In genomic region chr14:56571310-56572093, GRCm38 (mm10) we compare ENCODE assay signal across 8 mouse cellular contexts. TPM values are rescaled to one million over a fixed set of nuclear protein-coding genes. Genes with fewer than 3 reads are reported as not detected.
DNase-seq lines count a peak whose midpoint lies in the region; ATAC-seq lines count a peak whose summit lies in the region.

No protein-coding gene starts in this region.

- H3K27me3 ChIP-seq in forebrain, embryonic 10.5 days (ENCODE audit: poor library complexity, severe bottlenecking) = peaks cover 6% of the 10 kb centered on the region; the same call in 1 of the 2 replicates
- no peaks in the 10 kb centered on the region for H3K27me3 ChIP-seq in heart, embryonic 16.5 days (ENCODE audit: control insufficient read depth, insufficient read depth, low read length)
- no peaks in the 10 kb centered on the region for H3K27me3 ChIP-seq in liver, embryonic 15.5 days
- H3K27me3 ChIP-seq in neural tube, embryonic 12.5 days (replicated peaks) = no peaks in the 10 kb centered on the region

- peak; percentile 89 to 93 for DNase-seq in CD8-positive naive resting alpha-beta T cell, adult 2 months (ENCODE audit: low read depth in 2 of 2, low spot score in 2 of 2)
- peak; percentile 89 for DNase-seq in c-Kit-positive CD71-negative TER-119-negative erythroid progenitor cells, embryonic 14.5 days (ENCODE audit: low read depth)
- peak; percentile 97 for DNase-seq in forebrain, embryonic 10.5 days (ENCODE audit: extremely low spot score, low spot score)
- peak; percentile 97 for DNase-seq in kidney, postnatal 36 days
- peak; percentile 89 for DNase-seq in telencephalon, adult 2 months (ENCODE audit: low read depth, low spot score)

- WGBS in forebrain, embryonic 10.5 days = under 1% methylated on average over 59 of the region's 59 CpGs
- WGBS in heart, embryonic 16.5 days = under 1% methylated on average over 59 of the region's 59 CpGs
- WGBS in liver, embryonic 15.5 days (ENCODE audit: insufficient replicate concordance) = under 1% methylated on average over 59 of the region's 59 CpGs
- WGBS in neural tube, embryonic 12.5 days = under 1% methylated on average over 59 of the region's 59 CpGs

- peak overlapping the region; percentile 64 for H3K4me3 ChIP-seq in forebrain, embryonic 10.5 days
- H3K4me3 ChIP-seq in heart, embryonic 16.5 days (ENCODE audit: low read length) = peak overlapping the region; percentile 71
- H3K4me3 ChIP-seq in liver, embryonic 15.5 days (replicated peaks) = peak overlapping the region; percentile 98
- peak overlapping the region; percentile 80 for H3K4me3 ChIP-seq in neural tube, embryonic 12.5 days

- H3K4me2 ChIP-seq in heart, embryonic 16.5 days (ENCODE audit: low read depth, low read length) = peak overlapping the region; percentile 88
- peak overlapping the region; percentile 89 for H3K4me2 ChIP-seq in liver, embryonic 15.5 days
- H3K4me2 ChIP-seq in neural tube, embryonic 12.5 days (replicated peaks) = peak overlapping the region; percentile 75

- peak overlapping the region; percentile 79 for H3K9ac ChIP-seq in heart, embryonic 16.5 days (ENCODE audit: low read length)
- peak overlapping the region; percentile 90 for H3K9ac ChIP-seq in liver, embryonic 15.5 days
- H3K9ac ChIP-seq in neural tube, embryonic 12.5 days = peak overlapping the region; percentile 66

- H3K4me1 ChIP-seq in forebrain, embryonic 10.5 days = peaks cover 40% of the 10 kb centered on the region
- H3K4me1 ChIP-seq in heart, embryonic 16.5 days (ENCODE audit: control insufficient read depth, insufficient read depth, low read length) = peaks cover 13% of the 10 kb centered on the region
- peaks cover 57% of the 10 kb centered on the region for H3K4me1 ChIP-seq in liver, embryonic 15.5 days (replicated peaks)
- peaks cover 12% of the 10 kb centered on the region for H3K4me1 ChIP-seq in neural tube, embryonic 12.5 days

- peak; percentile 95 for ATAC-seq in heart, embryonic 16.5 days (replicated peaks; ENCODE audit: extremely low read depth, insufficient read depth, low FRiP score)
- peak; percentile 94 for ATAC-seq in liver, embryonic 15.5 days (ENCODE audit: insufficient read depth)
- peak; percentile 98 for ATAC-seq in neural tube, embryonic 12.5 days (ENCODE audit: low FRiP score, low read depth)

- no peaks in the 10 kb centered on the region for H3K9me3 ChIP-seq in forebrain, embryonic 10.5 days
- no peaks in the 10 kb centered on the region for H3K9me3 ChIP-seq in heart, embryonic 16.5 days (replicated peaks; ENCODE audit: control insufficient read depth, low read length)
- no peaks in the 10 kb centered on the region for H3K9me3 ChIP-seq in liver, embryonic 15.5 days (replicated peaks)
- no peaks in the 10 kb centered on the region for H3K9me3 ChIP-seq in neural tube, embryonic 12.5 days

- peaks cover 4% of the 10 kb centered on the region for H3K36me3 ChIP-seq in forebrain, embryonic 10.5 days (replicated peaks)
- no peaks in the 10 kb centered on the region for H3K36me3 ChIP-seq in heart, embryonic 16.5 days (ENCODE audit: control insufficient read depth, insufficient read depth)
- H3K36me3 ChIP-seq in liver, embryonic 15.5 days (replicated peaks) = no peaks in the 10 kb centered on the region
- no peaks in the 10 kb centered on the region for H3K36me3 ChIP-seq in neural tube, embryonic 12.5 days

- H3K27ac ChIP-seq in forebrain, embryonic 10.5 days = peak overlapping the region; percentile 88
- H3K27ac ChIP-seq in heart, embryonic 16.5 days (ENCODE audit: low read length) = peak overlapping the region; percentile 49
- H3K27ac ChIP-seq in liver, embryonic 15.5 days (replicated peaks) = peak overlapping the region; percentile 99
- H3K27ac ChIP-seq in neural tube, embryonic 12.5 days = no peak overlapping the region

RNA-seq across cellular contexts. Expression of gene Cenpj, which starts 3.7 kb away (rescaled TPM):
- 23.6 and 24.9 TPM in 2 replicates for polyA plus RNA-seq in forebrain, embryonic 10.5 days (2016; fragmentation: Nextera tagmentation; extraction: Ambion mirVana)
- 6.8 and 7.2 TPM in 2 replicates for polyA plus RNA-seq in heart, embryonic 16.5 days (2015; fragmentation: Nextera tagmentation; extraction: Ambion mirVana)
- polyA plus RNA-seq in liver, embryonic 15.5 days (2015; fragmentation: Nextera tagmentation; extraction: Ambion mirVana) = 3.3 and 4.2 TPM in 2 replicates
- polyA plus RNA-seq in neural tube, embryonic 12.5 days (2016; fragmentation: Nextera tagmentation; extraction: Ambion mirVana) = 12.6 and 16.7 TPM in 2 replicates

RNA-seq across cellular contexts. Expression of gene Parp4, which starts 3.9 kb away (rescaled TPM):
- 0.95 and 1.6 TPM in 2 replicates for polyA plus RNA-seq in forebrain, embryonic 10.5 days (2016; fragmentation: Nextera tagmentation; extraction: Ambion mirVana)
- 8.4 and 10.8 TPM in 2 replicates for polyA plus RNA-seq in heart, embryonic 16.5 days (2015; fragmentation: Nextera tagmentation; extraction: Ambion mirVana)
- polyA plus RNA-seq in liver, embryonic 15.5 days (2015; fragmentation: Nextera tagmentation; extraction: Ambion mirVana) = 1.1 and 1.7 TPM in 2 replicates
- polyA plus RNA-seq in neural tube, embryonic 12.5 days (2016; fragmentation: Nextera tagmentation; extraction: Ambion mirVana) = 1.3 and 1.8 TPM in 2 replicates
